Comparison of ENCODE assay signal across 10 mouse cellular contexts in genomic region chr12:117160211-117160891, GRCm38 (mm10).
DNase-seq lines count a peak whose midpoint lies in the region; ATAC-seq and TF ChIP-seq lines count a peak whose summit lies in the region.
"Had no signal": no experiment of that assay in that cellular context is flagged by ENCODE, and none has a peak within 500 bp of the region (broad histone marks: within the 10 kb centered on the region; RNA-seq: fewer than 3 reads in every experiment).

No protein-coding gene starts in this region.

- H3K4me2 ChIP-seq in kidney, embryonic 14.5 days (replicated peaks; ENCODE audit: low read depth, low read length), result peak overlapping the region; percentile 31
- H3K4me2 ChIP-seq in embryonic facial prominence, embryonic 12.5 days (replicated peaks), result peak overlapping the region; percentile 46
- H3K4me2 ChIP-seq in intestine, embryonic 16.5 days (ENCODE audit: low read depth, low read length), result peak overlapping the region; percentile 26
- H3K4me2 ChIP-seq: liver, embryonic 15.5 days had no signal

- H3K36me3 ChIP-seq in kidney, embryonic 14.5 days (ENCODE audit: control insufficient read depth, insufficient read depth, low read length), result no peaks in the 10 kb centered on the region
- no peaks in the 10 kb centered on the region for H3K36me3 ChIP-seq in kidney, adult 2 months (ENCODE audit: control insufficient read depth, insufficient read depth, low read length)
- no peaks in the 10 kb centered on the region for H3K36me3 ChIP-seq in embryonic facial prominence, embryonic 12.5 days
- H3K36me3 ChIP-seq in intestine, embryonic 16.5 days (ENCODE audit: control insufficient read depth, insufficient read depth, low read length), result no peaks in the 10 kb centered on the region
- H3K36me3 ChIP-seq: G1E; liver, embryonic 15.5 days had no signal

- H3K27ac ChIP-seq in kidney, embryonic 14.5 days (ENCODE audit: low read depth, low read length), result no peak overlapping the region
- no peak overlapping the region for H3K27ac ChIP-seq in kidney, adult 2 months (ENCODE audit: insufficient read depth, low read depth, low read length)
- H3K27ac ChIP-seq in embryonic facial prominence, embryonic 12.5 days, result no peak overlapping the region
- no peak overlapping the region for H3K27ac ChIP-seq in intestine, embryonic 16.5 days (ENCODE audit: low read length)
- peak overlapping the region; percentile 37; the same call in 1 of the 2 replicates for H3K27ac ChIP-seq in olfactory bulb, adult 2 months (ENCODE audit: insufficient read depth, low read depth, low read length)
- H3K27ac ChIP-seq: liver, embryonic 15.5 days had no signal

- TF ChIP-seq POLR2A in kidney, adult 2 months (IDR thresholded peaks at IDR 0.05; ENCODE audit: low read depth, low read length), result no peak
- no peak for TF ChIP-seq POLR2A in olfactory bulb, adult 2 months (IDR thresholded peaks at IDR 0.05; ENCODE audit: insufficient read depth, low read depth, low read length)

- no peak overlapping the region for H3K9ac ChIP-seq in kidney, embryonic 14.5 days (ENCODE audit: low read depth, low read length)
- H3K9ac ChIP-seq in embryonic facial prominence, embryonic 12.5 days, result peak overlapping the region; percentile 12; the same call in 1 of the 2 replicates
- H3K9ac ChIP-seq in intestine, embryonic 16.5 days (ENCODE audit: low read depth, low read length), result no peak overlapping the region
- H3K9ac ChIP-seq: liver, embryonic 15.5 days had no signal

- ATAC-seq in kidney, embryonic 14.5 days (ENCODE audit: low FRiP score, low TSS enrichment), result peak; percentile 46
- peak; percentile 58; the same call in 1 of the 2 replicates for ATAC-seq in embryonic facial prominence, embryonic 12.5 days (ENCODE audit: insufficient number of reproducible peaks, insufficient read depth, low FRiP score, low TSS enrichment)
- no peak for ATAC-seq in intestine, embryonic 16.5 days

- intact Hi-C loops in left cerebral cortex, postnatal 36 days (cut with DNase I), result loop anchor here (5.0 kb wide), 1 partner anchor 37 kb away; no protein-coding TSS in a partner anchor

- TF ChIP-seq CTCF in kidney, adult 2 months (conservative IDR thresholded peaks at IDR 0.05; ENCODE audit: insufficient read depth, insufficient read length, low read depth, low read length), result no peak
- TF ChIP-seq CTCF in olfactory bulb, adult 2 months (IDR thresholded peaks at IDR 0.05; ENCODE audit: insufficient read depth, low read depth, low read length), result no peak

- 4% methylated on average over 30 of the region's 30 CpGs for WGBS in kidney, embryonic 14.5 days
- 3% methylated on average over 30 of the region's 30 CpGs for WGBS in kidney, adult 2 months
- 4% methylated on average over 30 of the region's 30 CpGs for WGBS in embryonic facial prominence, embryonic 12.5 days
- 7% methylated on average over 30 of the region's 30 CpGs for WGBS in intestine, embryonic 16.5 days
- WGBS in olfactory bulb, adult 2 months, result 7% methylated on average over 30 of the region's 30 CpGs

- H3K4me3 ChIP-seq in kidney, embryonic 14.5 days (ENCODE audit: low read length), result peak overlapping the region; percentile 17
- no peak overlapping the region for H3K4me3 ChIP-seq in kidney, adult 2 months (ENCODE audit: insufficient read depth, low read depth, low read length)
- peak overlapping the region; percentile 26 for H3K4me3 ChIP-seq in embryonic facial prominence, embryonic 12.5 days
- peak overlapping the region; percentile 24 for H3K4me3 ChIP-seq in intestine, embryonic 16.5 days (ENCODE audit: low read length)
- peak overlapping the region; percentile 26; the same call in 1 of the 2 replicates for H3K4me3 ChIP-seq in olfactory bulb, adult 2 months (ENCODE audit: insufficient read depth, low read depth, low read length)
- H3K4me3 ChIP-seq: liver, embryonic 15.5 days had no signal

- no peaks in the 10 kb centered on the region for H3K9me3 ChIP-seq in kidney, embryonic 14.5 days (ENCODE audit: control insufficient read depth, low read length)
- H3K9me3 ChIP-seq in embryonic facial prominence, embryonic 12.5 days, result no peaks in the 10 kb centered on the region
- H3K9me3 ChIP-seq in intestine, embryonic 16.5 days (ENCODE audit: control insufficient read depth, low read length), result no peaks in the 10 kb centered on the region
- H3K9me3 ChIP-seq: liver, embryonic 15.5 days had no signal

- DNase-seq in kidney, adult 2 months, result no peak
- no peak for DNase-seq in left cerebral cortex, adult 11 months (ENCODE audit: low spot score)
- no peak for DNase-seq in left cerebral cortex, adult 18-20 months (ENCODE audit: low spot score in 2 of 2)
- no peak for DNase-seq in left cerebral cortex, postnatal 36 days (ENCODE audit: low spot score in 2 of 2)

- H3K27me3 ChIP-seq in kidney, embryonic 14.5 days (ENCODE audit: control insufficient read depth, insufficient read depth, low read length), result peaks cover 80% of the 10 kb centered on the region
- 0 out of 2 replicates have a peak, but pooled peaks cover 1% of the 10 kb centered on the region for H3K27me3 ChIP-seq in kidney, adult 2 months (replicated peaks; ENCODE audit: control insufficient read depth, insufficient read depth, low read length)
- peaks cover 60% of the 10 kb centered on the region for H3K27me3 ChIP-seq in embryonic facial prominence, embryonic 12.5 days
- peaks cover 52% of the 10 kb centered on the region for H3K27me3 ChIP-seq in intestine, embryonic 16.5 days (replicated peaks; ENCODE audit: control insufficient read depth, insufficient read depth, low read length)

- H3K4me1 ChIP-seq in kidney, embryonic 14.5 days (ENCODE audit: control insufficient read depth, insufficient read depth, low read length), result no peaks in the 10 kb centered on the region
- H3K4me1 ChIP-seq in kidney, adult 2 months (ENCODE audit: control insufficient read depth, insufficient read depth, low read length), result no peaks in the 10 kb centered on the region
- peaks cover 16% of the 10 kb centered on the region for H3K4me1 ChIP-seq in embryonic facial prominence, embryonic 12.5 days
- peaks cover 11% of the 10 kb centered on the region; the same call in 1 of the 2 replicates for H3K4me1 ChIP-seq in intestine, embryonic 16.5 days (ENCODE audit: control insufficient read depth, insufficient read depth, low read length)
- peaks cover 42% of the 10 kb centered on the region for H3K4me1 ChIP-seq in olfactory bulb, adult 2 months (ENCODE audit: control insufficient read depth, insufficient read depth, low read length)
- H3K4me1 ChIP-seq: liver, embryonic 15.5 days had no signal
